Mouse (Mus musculus): Measurements from ENCODE around the gene Olfr134.
"Not testable (repeated sequence)": the region's sequence is repeated elsewhere in the genome, so short reads cannot be mapped to it uniquely, and the experiment has no call there.

Olfr134 gene

GRCm38 (mm10) chr17:38171088-38171487 lies at the start of gene Olfr134:
TSS of gene Olfr134 (plus strand) at chr17:38171388.
- DNase-seq (ENCODE audit: low spot score in 2 of 2) = no peak

- not testable (repeated sequence) for DNase-seq (ENCODE audit: low spot score in 2 of 2)
Measured at GRCm38 (mm10) chr17:38124199-38124598, 47.0 kb upstream of the Olfr134 start.

DNA sequence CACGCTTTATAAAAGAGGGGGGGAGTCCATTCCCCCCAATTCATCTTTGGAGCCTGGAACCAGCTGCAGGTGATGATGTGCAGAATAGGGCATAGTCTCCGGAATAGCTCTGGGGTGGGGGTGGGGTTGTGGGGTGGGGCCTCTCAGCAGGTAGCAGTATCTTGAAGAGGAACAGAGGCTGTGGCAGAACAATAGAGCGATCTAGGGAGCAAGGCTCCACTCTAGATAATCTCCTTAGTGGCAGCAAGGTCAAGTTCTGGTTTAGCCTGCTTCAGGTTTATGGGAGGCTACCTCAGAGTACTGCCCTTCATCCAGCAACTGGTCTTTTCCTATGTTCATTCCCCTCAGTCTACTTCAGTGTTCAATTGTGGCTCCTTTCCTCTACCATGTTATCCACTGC lies 45.8 kb upstream of the Olfr134 start:
- DNase-seq (ENCODE audit: low spot score in 2 of 2) = not testable (repeated sequence)

DNA sequence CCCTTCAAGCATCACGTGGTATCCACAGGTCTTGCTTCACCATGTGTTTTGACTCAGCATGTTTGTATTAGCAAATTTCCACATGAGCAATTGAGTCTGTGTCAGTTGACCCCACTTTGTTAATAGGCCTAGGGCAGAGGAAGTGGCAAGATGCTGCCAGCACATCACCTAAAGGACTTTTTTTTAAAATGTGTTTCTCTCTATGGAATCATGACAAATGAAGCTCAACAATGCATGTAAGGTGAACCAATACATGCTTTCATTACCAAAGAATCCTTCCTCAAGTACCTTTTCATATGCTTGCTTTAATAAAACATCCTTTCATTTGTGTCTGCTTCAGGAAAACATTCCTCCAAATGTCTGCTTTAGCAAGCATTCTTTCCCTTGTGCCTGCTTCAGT lies 36.8 kb upstream of the Olfr134 start, which contains the start of gene Olfr132:
Gene Olfr132 (minus strand): TSS at position 101 of the 400 bp plus-strand sequence.
- DNase-seq (ENCODE audit: low spot score in 2 of 2) = no peak

DNA sequence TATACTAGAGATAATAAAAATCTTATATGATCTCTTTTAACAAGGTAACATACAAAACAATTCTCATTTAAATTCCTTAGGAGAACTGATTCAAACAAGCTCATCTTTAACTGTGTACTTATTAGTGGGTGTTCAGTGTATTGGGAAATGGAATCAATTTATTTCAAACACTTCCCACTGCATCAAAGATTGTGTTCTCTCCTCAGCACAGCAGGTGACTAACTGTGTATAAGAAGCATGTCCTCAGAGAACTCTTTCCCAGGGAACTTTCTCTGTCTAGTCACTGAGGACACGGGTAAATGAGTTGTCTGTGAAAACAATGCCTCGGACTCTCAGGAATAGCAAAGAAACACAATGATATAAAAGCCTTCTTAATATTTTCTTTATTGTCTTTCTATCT lies 26.2 kb upstream of the Olfr134 start, which contains the start of gene Olfr133:
Gene Olfr133 (plus strand): TSS at position 301 of the 400 bp plus-strand sequence.
- no peak for DNase-seq (ENCODE audit: low spot score in 2 of 2)

DNA sequence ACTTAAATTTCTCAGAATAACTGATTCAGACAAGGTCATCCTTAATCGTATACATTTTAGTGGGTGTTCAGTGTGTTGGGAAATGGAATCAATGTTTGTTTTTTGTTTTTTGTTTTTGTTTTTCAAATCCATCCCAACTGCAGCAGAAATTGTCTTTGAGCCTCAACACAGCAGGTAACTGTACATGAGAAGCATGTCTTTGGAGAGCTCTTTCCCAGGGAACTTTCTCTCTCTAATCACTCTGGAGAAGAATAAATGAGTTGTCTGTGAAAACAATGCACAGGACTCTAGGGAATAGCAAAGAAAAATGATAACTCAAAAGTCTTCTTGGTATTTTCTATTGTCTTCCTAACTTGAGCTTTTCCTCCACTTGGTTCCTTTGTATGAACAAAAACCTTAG lies 32.8 kb downstream of the Olfr134 start, which contains the start of gene Olfr135:
Gene Olfr135 (plus strand): TSS at position 301 of the 400 bp plus-strand sequence.
- DNase-seq (ENCODE audit: low spot score in 2 of 2) = no peak
